Mouse (Mus musculus) CH12.LX (cell line): ENCODE measurements around the gene Far1.

Experiments used
- CHD2 ChIP-seq: IDR thresholded peaks from 2 replicates; pipeline ENCODE4 v1.6.1; 2011; ENCODE audit warnings: low read length, improper control_type of control experiment
- MAX ChIP-seq: IDR thresholded peaks from 2 replicates; pipeline ENCODE4 v1.6.1; 2011; ENCODE audit warnings: low read length, improper control_type of control experiment
- USF2 ChIP-seq: conservative IDR thresholded peaks from 2 replicates; pipeline ENCODE4 v1.6.1; 2011; ENCODE audit warnings: low read depth, low read length, improper control_type of control experiment

DNA sequence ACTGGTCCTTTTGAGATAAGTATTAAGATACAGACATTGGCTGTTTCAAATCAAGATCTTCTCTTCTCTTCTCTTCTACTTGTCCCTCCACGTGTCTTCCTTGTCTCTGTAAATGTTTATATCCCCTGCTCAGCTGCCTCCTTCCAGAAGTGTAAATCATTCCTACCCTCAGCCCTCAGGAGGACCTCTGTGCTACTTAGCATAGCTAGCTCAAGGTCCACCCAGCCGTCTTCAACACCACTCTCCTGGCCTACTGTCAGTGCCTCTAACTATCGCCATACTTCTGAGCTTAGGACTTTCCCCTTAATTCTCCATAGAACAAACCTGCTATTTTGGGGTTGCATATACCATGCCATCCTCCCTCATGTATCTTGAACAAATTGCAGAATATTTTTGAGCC lies 88.2 kb downstream of the Far1 start:
- TF ChIP-seq CHD2, result no peak
- no peak for TF ChIP-seq MAX
- no peak for TF ChIP-seq USF2
